Mouse (Mus musculus) erythroblast, embryonic 14.5 days (primary cell): Measurements from ENCODE around the gene Acd.

Experiments used
- GATA1 ChIP-seq: IDR thresholded peaks from 2 replicates; pipeline ENCODE4 v1.6.1; 2012; ENCODE audit warnings: low read length, inconsistent platforms, mixed read lengths
- TAL1 ChIP-seq: IDR thresholded peaks from 3 replicates; pipeline ENCODE4 v1.6.1; 2012; ENCODE audit warnings: low read length, inconsistent platforms, mixed read lengths

DNA sequence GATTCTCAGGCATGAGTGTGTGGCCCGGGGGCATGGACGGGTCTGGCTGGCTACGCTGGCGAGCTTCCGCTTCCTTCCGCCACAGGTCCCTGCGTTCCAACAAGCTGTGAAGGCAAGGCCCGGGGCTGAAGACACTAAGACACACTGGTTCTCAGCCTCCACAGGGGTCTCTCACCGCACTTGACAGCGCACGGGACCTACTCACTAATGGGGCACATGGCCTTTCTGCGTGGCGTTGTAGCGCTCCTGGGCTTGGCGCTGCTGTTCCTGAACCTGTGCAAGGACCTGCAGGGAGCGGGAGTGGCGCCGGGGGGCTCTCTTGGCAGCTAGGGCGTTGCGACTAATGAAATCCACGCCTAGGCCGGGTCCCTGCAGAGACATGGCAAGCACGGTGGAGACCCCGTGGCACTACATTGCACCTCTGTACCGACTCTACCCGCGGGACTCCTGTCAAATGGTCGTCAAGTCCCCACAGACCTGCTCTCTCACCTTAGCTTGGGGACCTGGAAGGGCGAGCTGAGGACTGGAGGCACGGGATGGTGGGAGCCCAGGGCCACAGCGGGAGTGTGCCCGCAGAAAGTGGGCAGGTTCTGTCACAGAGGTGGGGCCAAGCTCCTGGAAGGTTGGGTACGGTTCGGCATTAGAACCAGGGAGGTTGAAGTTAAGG lies 3.4 kb upstream of the Acd start:
- TF ChIP-seq GATA1 = no peak
- TF ChIP-seq TAL1 = no peak
